Mouse (Mus musculus) small intestine, adult 2 months (tissue): ENCODE data around the gene Cryab. TPM values are rescaled to one million over a fixed set of nuclear protein-coding genes. Genes with fewer than 3 reads are reported as not detected.
A peak's percentile ranks its signal among the peaks of the same experiment; 100 is the strongest.

Source experiments
- H3K27ac ChIP-seq: fragments of 200-500 bp; 2 replicates; pipeline ENCODE4 v1.5.1; 2012; ENCODE audit warnings: low read depth, low read length, control low read depth, inconsistent platforms; ENCODE audit not compliant: insufficient read depth
- H3K27me3 ChIP-seq: fragments of 200-500 bp; 2 replicates; pipeline ENCODE4 v1.6.1; 2012; ENCODE audit warnings: mild to moderate bottlenecking, moderate library complexity, low read length, inconsistent platforms; ENCODE audit not compliant: control insufficient read depth, insufficient read depth
- H3K36me3 ChIP-seq: fragments of 200-500 bp; 2 replicates; pipeline ENCODE4 v1.6.1; 2012; ENCODE audit warnings: mild to moderate bottlenecking, low read length, control low read depth, inconsistent platforms; ENCODE audit not compliant: control insufficient read depth, insufficient read depth
- H3K4me1 ChIP-seq: fragments of 200-500 bp; 2 replicates; pipeline ENCODE4 v1.6.1; 2012; ENCODE audit warnings: low read length, inconsistent platforms, mixed read lengths; ENCODE audit not compliant: control insufficient read depth, insufficient read depth, insufficient read length
- H3K4me3 ChIP-seq: fragments of 200-500 bp; 2 replicates; pipeline ENCODE4 v1.5.1; 2012; ENCODE audit warnings: low read depth, mild to moderate bottlenecking, control low read depth, inconsistent platforms, low read length, moderate library complexity
- CTCF ChIP-seq: fragments of 200-500 bp; IDR thresholded peaks from 2 replicates; pipeline ENCODE4 v1.5.1; 2012; ENCODE audit warnings: low read depth, mild to moderate bottlenecking, control low read depth, inconsistent platforms, low read length, moderate library complexity, mixed read lengths; ENCODE audit not compliant: insufficient replicate concordance, insufficient read length; ENCODE audit errors: extremely low read depth
- POLR2A ChIP-seq: fragments of 200-500 bp; IDR thresholded peaks from 2 replicates; pipeline ENCODE4 v1.6.1; 2012; ENCODE audit warnings: low read depth, mild to moderate bottlenecking, control low read depth, inconsistent platforms, low read length, moderate library complexity
- WGBS: fragments of 180-500 bp; shearing (Covaris S2); methylation state at CpG from one replicate; pipeline ENCODE4 v1.1.7; 2018; 5-methylcytosine and 5-hydroxymethylcytosine counted together
- polyA plus RNA-seq: library from polyadenylated mRNA; depleted of rRNA; stranded (reverse); fragments of >200 nt; gene quantifications from 2 replicates; pipeline ENCODE4 v1.2.3, GENCODE M21; 2012

Gene Cryab
- polyA plus RNA-seq, 1 experiment = 16.7 TPM

DNA sequence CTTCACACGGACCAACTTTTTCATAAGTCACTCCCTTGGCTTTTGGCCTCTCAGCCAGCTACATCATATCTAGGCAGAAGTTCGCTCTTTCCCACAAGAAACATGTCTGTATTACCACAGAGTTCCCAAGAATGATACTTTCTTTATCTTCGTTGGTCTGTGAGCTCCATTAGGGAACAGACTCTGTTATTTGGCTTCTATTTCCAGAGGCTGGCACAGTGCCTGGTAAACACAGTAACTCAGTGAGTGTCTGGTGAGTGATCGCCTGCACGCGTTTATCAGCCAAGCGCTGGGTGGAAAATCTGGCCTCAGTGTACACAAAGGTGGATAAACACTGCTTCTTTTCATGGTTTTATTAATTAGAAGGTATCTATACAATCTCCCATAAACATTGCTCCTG is 27.7 kb upstream of the Cryab start:
- no peaks in the 10 kb centered on the region for H3K27me3 ChIP-seq
- H3K4me3 ChIP-seq = no peak overlapping the region
- no peaks in the 10 kb centered on the region for H3K36me3 ChIP-seq
- peaks cover 10% of the 10 kb centered on the region for H3K4me1 ChIP-seq
- TF ChIP-seq CTCF (no peak), POLR2A (no peak)
- 7% methylated on average over 7 of the region's 7 CpGs for WGBS
- no peak overlapping the region for H3K27ac ChIP-seq

DNA sequence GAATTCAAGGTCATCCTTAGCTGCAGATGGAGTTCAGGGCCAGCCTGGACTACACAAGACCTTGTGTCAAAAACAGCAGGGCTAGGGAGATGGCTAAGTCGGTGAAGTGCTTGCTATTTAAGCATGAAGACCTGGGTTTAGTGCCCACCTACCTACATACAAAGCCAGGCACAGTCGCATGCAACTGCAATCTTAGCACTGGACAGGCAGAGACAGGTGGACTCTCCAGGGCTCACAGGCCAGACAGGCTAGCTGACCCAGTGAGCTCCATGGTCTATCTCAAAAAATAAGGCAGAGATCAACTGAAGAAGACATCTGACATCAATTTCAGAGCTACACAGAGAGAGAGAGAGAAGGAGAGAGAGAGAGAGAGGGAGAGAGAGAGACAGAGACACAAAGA is 27.0 kb upstream of the Cryab start:
- Histone ChIP-seq H3K4me1 (peaks cover 10% of the 10 kb centered on the region), H3K36me3 (no peaks in the 10 kb centered on the region), H3K27me3 (no peaks in the 10 kb centered on the region), H3K4me3 (no peak overlapping the region), H3K27ac (no peak overlapping the region)
- no peak for TF ChIP-seq POLR2A
- no peak for TF ChIP-seq CTCF
- WGBS = 87% methylated on average over 2 of the region's 2 CpGs

DNA sequence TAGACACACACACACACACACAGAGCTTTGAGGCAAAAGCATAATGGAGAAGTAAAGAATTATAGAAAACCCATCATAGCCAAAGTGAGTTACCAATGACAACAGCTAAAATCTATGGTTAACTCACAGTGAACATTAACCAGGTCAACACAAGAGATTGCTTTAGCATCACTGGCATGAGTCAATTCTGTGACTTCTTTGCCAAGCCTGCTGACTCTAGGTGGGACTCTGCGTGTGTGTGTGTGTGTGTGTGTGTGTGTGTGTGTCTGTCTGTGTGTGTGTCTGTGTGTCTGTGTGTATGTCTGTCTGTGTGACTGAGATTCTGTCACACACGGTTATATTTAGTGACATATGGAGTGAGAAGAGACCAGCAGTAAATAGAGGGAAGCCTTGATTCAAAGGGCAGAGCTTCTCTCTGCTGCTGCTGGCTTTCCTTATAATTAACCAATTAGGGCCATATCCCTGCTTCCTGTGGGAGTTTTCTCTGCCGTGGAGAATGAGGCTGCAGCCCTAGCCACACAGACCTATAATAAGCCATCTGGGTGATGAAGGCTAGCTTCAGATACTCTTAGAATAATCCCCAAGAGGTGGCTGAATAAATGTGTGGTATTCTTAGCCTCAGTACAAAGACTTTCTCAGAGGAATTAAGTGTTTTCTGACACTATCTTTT is 26.3 kb upstream of the Cryab start:
- 64% methylated on average over 3 of the region's 3 CpGs for WGBS
- no peak overlapping the region for H3K4me3 ChIP-seq

DNA sequence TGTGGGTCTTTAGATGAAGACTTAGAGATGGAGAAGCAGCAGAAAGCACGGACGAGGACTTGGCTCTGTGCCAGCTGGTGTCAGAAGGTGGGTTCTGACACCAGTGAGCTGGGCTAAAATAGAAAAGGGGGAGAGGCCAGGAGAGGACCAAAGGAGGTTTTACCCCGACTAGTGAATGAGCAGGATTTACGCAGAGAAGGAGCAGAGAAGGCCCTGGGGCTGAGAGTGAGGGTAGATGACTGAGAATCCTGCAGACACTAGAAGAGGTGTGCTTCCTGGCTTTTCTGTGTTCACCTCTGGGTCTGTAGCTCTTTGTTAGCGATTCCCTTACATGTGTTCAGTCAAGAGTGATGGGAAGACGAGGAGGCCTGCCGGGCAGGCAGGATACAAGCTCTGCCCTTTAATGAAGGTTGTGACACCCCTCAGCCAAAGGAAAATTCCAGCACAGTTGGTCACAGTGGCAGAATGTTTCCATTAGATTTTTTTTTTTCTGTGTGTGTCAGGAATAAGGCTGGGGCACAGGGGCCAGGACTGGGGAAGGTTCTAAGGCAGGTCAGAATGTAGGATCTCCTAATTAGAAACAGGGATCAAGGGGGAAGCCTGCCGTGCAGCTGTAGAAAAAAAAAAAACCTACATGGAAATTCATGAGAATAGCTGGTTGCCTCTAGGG is 25.1 kb upstream of the Cryab start:
- H3K4me3 ChIP-seq = no peak overlapping the region
- H3K27me3 ChIP-seq = no peaks in the 10 kb centered on the region
- H3K27ac ChIP-seq = no peak overlapping the region
- peaks cover 8% of the 10 kb centered on the region for H3K4me1 ChIP-seq
- no peaks in the 10 kb centered on the region for H3K36me3 ChIP-seq
- 79% methylated on average over 8 of the region's 8 CpGs for WGBS
- TF ChIP-seq CTCF (no peak), POLR2A (no peak)

More for the DNA sequence above, 26.3 kb upstream of the Cryab start:
- H3K4me1 ChIP-seq = peaks cover 10% of the 10 kb centered on the region
- no peaks in the 10 kb centered on the region for H3K36me3 ChIP-seq
- no peak for TF ChIP-seq POLR2A
- H3K27me3 ChIP-seq = no peaks in the 10 kb centered on the region
- H3K27ac ChIP-seq = no peak overlapping the region

DNA sequence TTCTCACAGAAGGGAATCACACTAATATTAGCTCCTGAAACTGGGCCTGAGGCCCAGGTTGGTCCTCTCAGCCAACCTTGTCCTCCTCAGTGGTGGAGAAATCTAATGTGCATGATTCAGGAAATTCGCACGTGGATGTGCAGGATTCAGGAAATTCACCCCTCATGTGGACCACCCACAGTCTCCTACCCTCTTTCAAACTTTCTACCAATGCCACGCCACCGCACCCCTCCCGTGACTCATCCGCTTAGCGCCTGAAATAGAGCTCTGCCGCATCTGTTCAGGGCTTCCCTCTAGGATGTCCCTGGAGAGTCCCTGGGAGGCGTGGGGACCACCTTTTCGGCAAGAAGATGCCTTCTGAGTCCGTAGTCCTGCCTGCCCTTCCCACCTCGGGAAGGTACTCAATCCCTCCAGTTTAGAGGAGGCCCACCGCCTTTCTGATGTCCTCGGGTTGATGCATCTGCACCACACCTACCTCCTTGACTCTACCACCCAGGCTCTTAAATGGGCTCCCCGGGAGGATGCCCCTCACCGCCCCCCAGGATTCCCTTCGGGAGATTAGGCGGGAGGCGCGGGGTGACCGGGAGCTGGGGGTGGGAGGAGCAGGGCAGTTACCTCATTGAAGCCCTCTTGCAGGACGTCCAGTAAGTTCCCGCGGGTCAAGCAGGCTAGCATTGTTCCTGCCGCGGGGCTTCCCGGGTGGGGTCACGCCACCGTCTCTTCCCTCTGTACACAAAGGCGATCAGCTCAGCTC is 23.8 kb upstream of the Cryab start:
- 35% methylated on average over 30 of the region's 30 CpGs for WGBS
- TF ChIP-seq CTCF (no peak), POLR2A (no peak)
- H3K4me1 ChIP-seq = peaks cover 6% of the 10 kb centered on the region; the same call in 1 of the 2 replicates
- no peaks in the 10 kb centered on the region for H3K27me3 ChIP-seq
- H3K27ac ChIP-seq = no peak overlapping the region
- H3K4me3 ChIP-seq = peak overlapping the region; percentile 59
- no peaks in the 10 kb centered on the region for H3K36me3 ChIP-seq

DNA sequence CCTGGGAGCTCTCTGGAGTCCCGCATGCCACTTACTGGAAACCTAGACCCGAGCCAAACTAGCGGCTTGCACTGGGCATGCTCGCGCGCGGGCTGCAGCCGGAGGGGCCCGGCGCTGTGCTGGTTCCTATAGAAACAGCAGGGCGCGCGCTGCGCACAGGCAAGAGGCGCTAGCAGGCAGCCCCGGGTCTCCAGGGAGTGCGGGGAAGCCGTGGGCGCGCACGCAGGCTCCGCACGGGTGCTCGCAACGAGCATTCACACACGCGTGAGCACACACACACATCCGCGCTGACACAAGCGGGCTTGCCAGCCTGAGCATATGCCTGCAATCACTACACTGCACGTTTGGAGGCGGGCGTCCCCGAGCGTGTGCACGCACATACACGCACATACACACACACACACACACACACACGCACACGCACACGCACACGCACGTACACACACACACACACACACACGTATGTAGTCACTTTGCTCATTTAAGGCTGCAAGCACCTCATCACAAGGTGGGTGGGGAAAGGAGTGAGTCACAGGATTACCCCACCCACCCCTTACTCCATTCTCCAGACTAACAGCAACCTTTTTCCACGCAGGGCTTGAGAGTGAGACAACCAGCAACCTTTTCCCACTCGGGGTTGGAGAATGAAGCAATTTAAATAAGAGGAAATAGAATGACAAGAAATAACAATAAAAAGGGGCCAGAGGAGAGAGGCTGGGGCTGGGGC is 23.0 kb upstream of the Cryab start:
- TF ChIP-seq POLR2A (no peak), CTCF (no peak)
- Histone ChIP-seq H3K36me3 (no peaks in the 10 kb centered on the region), H3K27ac (no peak overlapping the region), H3K27me3 (no peaks in the 10 kb centered on the region), H3K4me1 (peaks cover 6% of the 10 kb centered on the region; the same call in 1 of the 2 replicates), H3K4me3 (peak overlapping the region; percentile 59)
- under 1% methylated on average over 45 of the region's 45 CpGs for WGBS
